Comparison of ENCODE assay signal across 26 mouse cellular contexts in the genomic region with DNA sequence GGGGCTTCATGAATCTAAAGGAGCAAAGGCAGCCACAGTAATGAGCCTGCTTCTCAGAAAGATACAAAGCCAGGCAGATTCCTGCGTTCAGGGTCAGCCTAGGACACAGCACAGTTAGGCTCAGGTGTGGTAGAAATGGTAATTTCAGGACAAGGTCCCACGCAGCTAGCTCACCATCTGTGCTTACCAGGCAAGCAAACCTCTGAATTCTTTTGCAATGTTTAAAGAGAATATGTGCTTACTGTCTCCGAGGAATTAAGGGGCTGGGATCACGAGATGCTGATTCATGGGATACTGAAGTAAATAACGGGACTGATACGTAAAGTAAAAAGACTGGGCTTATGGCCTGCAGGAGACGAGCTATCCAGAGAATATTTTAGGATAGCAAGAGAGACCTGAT.
DNase-seq lines count a peak whose midpoint lies in the region; ATAC-seq and TF ChIP-seq lines count a peak whose summit lies in the region.
"Had no signal": no experiment of that assay in that cellular context is flagged by ENCODE, and none has a peak within 500 bp of the region (broad histone marks: within the 10 kb centered on the region; RNA-seq: fewer than 3 reads in every experiment).

No protein-coding gene starts in this region.

- no peaks in the 10 kb centered on the region for H3K36me3 ChIP-seq in hindbrain, postnatal 0 days (ENCODE audit: insufficient read depth, low read length)
- H3K36me3 ChIP-seq in hindbrain, embryonic 10.5 days = no peaks in the 10 kb centered on the region
- H3K36me3 ChIP-seq in neural tube, embryonic 12.5 days = no peaks in the 10 kb centered on the region
- H3K36me3 ChIP-seq: G1E; limb, embryonic 12.5 days; liver, embryonic 15.5 days; stomach, embryonic 15.5 days had no signal

- WGBS in hindbrain, postnatal 0 days = 61% methylated on average over 7 of the region's 7 CpGs
- 82% methylated on average over 7 of the region's 7 CpGs for WGBS in hindbrain, embryonic 10.5 days
- WGBS in neural tube, embryonic 12.5 days = 77% methylated on average over 7 of the region's 7 CpGs

- H3K27me3 ChIP-seq in hindbrain, postnatal 0 days (ENCODE audit: insufficient read depth, low read length) = no peaks in the 10 kb centered on the region
- no peaks in the 10 kb centered on the region for H3K27me3 ChIP-seq in hindbrain, embryonic 10.5 days (ENCODE audit: insufficient read depth, poor library complexity, severe bottlenecking)
- no peaks in the 10 kb centered on the region for H3K27me3 ChIP-seq in neural tube, embryonic 12.5 days (replicated peaks)
- H3K27me3 ChIP-seq: limb, embryonic 12.5 days; liver, embryonic 15.5 days; stomach, embryonic 15.5 days had no signal

- 0 out of 2 replicates have a peak, but pooled peaks have one; percentile 41 for ATAC-seq in hindbrain, postnatal 0 days
- ATAC-seq in neural tube, embryonic 12.5 days (ENCODE audit: low FRiP score, low read depth) = 0 out of 2 replicates have a peak, but pooled peaks have one; percentile 29
- ATAC-seq: forebrain, embryonic 16.5 days; intestine, postnatal 0 days had no signal

- peak; percentile 15 for DNase-seq in cerebellum, adult 11-12 months
- no peak for DNase-seq in cerebellum, adult 18-20 months
- DNase-seq in hindbrain, postnatal 0 days (ENCODE audit: low spot score) = no peak
- DNase-seq in hindbrain, embryonic 10.5 days (ENCODE audit: low spot score) = no peak
- DNase-seq in neural tube, embryonic 10.5 days (ENCODE audit: extremely low spot score, low spot score) = no peak
- peak; percentile 24 for DNase-seq in telencephalon, adult 2 months (ENCODE audit: low read depth, low spot score)
- DNase-seq in right cerebral cortex, adult 18-20 months = no peak
- DNase-seq: adrenal gland, adult 8-10 months; gastrocnemius, postnatal 10 days; heart, postnatal 14 days; kidney, adult 9 months; kidney, postnatal 14 days; layer of hippocampus, adult 9-11 months; lung, embryonic 14.5 days; lung, postnatal 14 days; right cerebral cortex, postnatal 14 days; thymus, postnatal 14 days had no signal

- H3K4me2 ChIP-seq in hindbrain, postnatal 0 days (ENCODE audit: low read depth, low read length) = no peak overlapping the region
- no peak overlapping the region for H3K4me2 ChIP-seq in neural tube, embryonic 12.5 days (replicated peaks)
- H3K4me2 ChIP-seq: limb, embryonic 12.5 days; liver, embryonic 15.5 days; lung, embryonic 14.5 days; stomach, embryonic 15.5 days had no signal

- H3K4me1 ChIP-seq in hindbrain, postnatal 0 days (ENCODE audit: insufficient read depth, low read length) = no peaks in the 10 kb centered on the region
- H3K4me1 ChIP-seq in hindbrain, embryonic 10.5 days (replicated peaks) = no peaks in the 10 kb centered on the region
- no peaks in the 10 kb centered on the region for H3K4me1 ChIP-seq in neural tube, embryonic 12.5 days
- H3K4me1 ChIP-seq: limb, embryonic 12.5 days; liver, embryonic 15.5 days; stomach, embryonic 15.5 days had no signal

- H3K9me3 ChIP-seq in hindbrain, postnatal 0 days (ENCODE audit: low read length) = no peaks in the 10 kb centered on the region
- no peaks in the 10 kb centered on the region for H3K9me3 ChIP-seq in hindbrain, embryonic 10.5 days
- no peaks in the 10 kb centered on the region for H3K9me3 ChIP-seq in neural tube, embryonic 12.5 days
- H3K9me3 ChIP-seq: G1E; limb, embryonic 12.5 days; liver, embryonic 15.5 days; stomach, embryonic 15.5 days had no signal

- TF ChIP-seq CTCF in hindbrain, postnatal 0 days (IDR thresholded peaks at IDR 0.05; ENCODE audit: low read depth) = no peak

- H3K4me3 ChIP-seq in hindbrain, postnatal 0 days (ENCODE audit: low read length) = no peak overlapping the region
- H3K4me3 ChIP-seq in hindbrain, embryonic 10.5 days = no peak overlapping the region
- no peak overlapping the region for H3K4me3 ChIP-seq in neural tube, embryonic 12.5 days
- H3K4me3 ChIP-seq: erythroblast, embryonic 14.5 days; limb, embryonic 12.5 days; liver, embryonic 15.5 days; myocyte; stomach, embryonic 15.5 days had no signal

- H3K27ac ChIP-seq in hindbrain, postnatal 0 days = no peak overlapping the region
- no peak overlapping the region for H3K27ac ChIP-seq in hindbrain, embryonic 10.5 days
- H3K27ac ChIP-seq in neural tube, embryonic 12.5 days = no peak overlapping the region
- H3K27ac ChIP-seq: limb, embryonic 12.5 days; liver, embryonic 15.5 days; stomach, embryonic 15.5 days had no signal

- H3K9ac ChIP-seq in hindbrain, postnatal 0 days (replicated peaks; ENCODE audit: low read length) = no peak overlapping the region
- H3K9ac ChIP-seq in neural tube, embryonic 12.5 days = no peak overlapping the region
- H3K9ac ChIP-seq: limb, embryonic 12.5 days; liver, embryonic 15.5 days; lung, embryonic 14.5 days; stomach, embryonic 15.5 days had no signal

Comparison
In these comparisons a context has a peak if more than half of its experiments do, and no peak if none do; other contexts are left out.
1. DNase-seq: peak in cerebellum, adult 11-12 months (single experiment) and telencephalon, adult 2 months (single experiment); none in cerebellum, adult 18-20 months (0 of 2), hindbrain, postnatal 0 days (single experiment), hindbrain, embryonic 10.5 days (single experiment), neural tube, embryonic 10.5 days (single experiment) and right cerebral cortex, adult 18-20 months (single experiment).